In genomic region chr2:167060360-167060759, GRCm38 (mm10) we compare ENCODE assay signal across 8 mouse cellular contexts. TPM values are rescaled to one million over a fixed set of nuclear protein-coding genes. Genes with fewer than 3 reads are reported as not detected.
DNase-seq lines count a peak whose midpoint lies in the region; ATAC-seq lines count a peak whose summit lies in the region.

No protein-coding gene starts in this region.

- DNase-seq in kidney, postnatal 10 days = no peak
- DNase-seq in brain, adult 2 months (ENCODE audit: low read depth, low spot score) = peak; percentile 58
- peak; percentile 81 for DNase-seq in midbrain, embryonic 11.5 days (ENCODE audit: low spot score, missing footprints)
- no peak for DNase-seq in right cerebral cortex, postnatal 10 days (ENCODE audit: low spot score in 2 of 2)
- DNase-seq in urinary bladder, postnatal 14 days (ENCODE audit: low spot score) = no peak
- DNase-seq in thymus, adult 18-20 months = no peak

- no peaks in the 10 kb centered on the region for H3K27me3 ChIP-seq in kidney, embryonic 15.5 days
- no peaks in the 10 kb centered on the region for H3K27me3 ChIP-seq in midbrain, embryonic 11.5 days (ENCODE audit: control insufficient read depth, insufficient read depth, low read length)

- H3K4me2 ChIP-seq in kidney, embryonic 15.5 days = peak overlapping the region; percentile 79
- H3K4me2 ChIP-seq in midbrain, embryonic 11.5 days = no peak overlapping the region

- peak overlapping the region; percentile 88 for H3K27ac ChIP-seq in kidney, embryonic 15.5 days
- H3K27ac ChIP-seq in midbrain, embryonic 11.5 days (ENCODE audit: low read depth, low read length) = no peak overlapping the region

- peaks cover 50% of the 10 kb centered on the region for H3K4me1 ChIP-seq in kidney, embryonic 15.5 days
- peaks cover 14% of the 10 kb centered on the region for H3K4me1 ChIP-seq in midbrain, embryonic 11.5 days (ENCODE audit: control insufficient read depth, insufficient read depth, low read length)

- no peak for ATAC-seq in kidney, embryonic 15.5 days (replicated peaks; ENCODE audit: low FRiP score)
- ATAC-seq in granulocyte monocyte progenitor cell, adult 5-6 weeks (replicated peaks; ENCODE audit: poor library complexity, severe bottlenecking) = peak; percentile 49
- ATAC-seq in midbrain, embryonic 11.5 days (ENCODE audit: low FRiP score) = no peak

- peaks cover 41% of the 10 kb centered on the region for H3K36me3 ChIP-seq in kidney, embryonic 15.5 days
- H3K36me3 ChIP-seq in midbrain, embryonic 11.5 days (ENCODE audit: control insufficient read depth, insufficient read depth, low read length) = peaks cover 17% of the 10 kb centered on the region

- no peaks in the 10 kb centered on the region for H3K9me3 ChIP-seq in kidney, embryonic 15.5 days (replicated peaks)
- no peaks in the 10 kb centered on the region for H3K9me3 ChIP-seq in midbrain, embryonic 11.5 days (ENCODE audit: control insufficient read depth, low read length)

- H3K9ac ChIP-seq in kidney, embryonic 15.5 days = peak overlapping the region; percentile 91
- peak overlapping the region; percentile 30 for H3K9ac ChIP-seq in midbrain, embryonic 11.5 days (ENCODE audit: low read length)

- 53% methylated on average over 3 of the region's 3 CpGs for whole genome bisulfite sequencing in kidney, embryonic 15.5 days
- WGBS in midbrain, embryonic 11.5 days = 69% methylated on average over 3 of the region's 3 CpGs

- H3K4me3 ChIP-seq in kidney, embryonic 15.5 days (replicated peaks) = peak overlapping the region; percentile 17
- H3K4me3 ChIP-seq in midbrain, embryonic 11.5 days (ENCODE audit: low read depth, low read length) = no peak overlapping the region

RNA-seq across cellular contexts. Expression of gene Znfx1, which starts 2.5 kb away (rescaled TPM):
- polyA plus RNA-seq in kidney, embryonic 15.5 days (2015; fragmentation: Nextera tagmentation; extraction: Ambion mirVana) = 9.5 and 10.2 TPM in 2 replicates
- 25.4 and 28.2 TPM in 2 replicates for total RNA-seq in granulocyte monocyte progenitor cell, adult 5-6 weeks (2014; fragmentation: Nextera tagmentation)
- total RNA-seq in granulocyte monocyte progenitor cell, adult 5-6 weeks (2017) = 23.1 and 29.1 TPM in 2 replicates
- 5.4 and 5.5 TPM in 2 replicates for polyA plus RNA-seq in midbrain, embryonic 11.5 days (2014; fragmentation: Nextera tagmentation; extraction: Ambion mirVana)

RNA-seq across cellular contexts. Expression of gene Ddx27, which starts 45.4 kb away (rescaled TPM):
- 57.7 and 59.4 TPM in 2 replicates for polyA plus RNA-seq in kidney, embryonic 15.5 days (2015; fragmentation: Nextera tagmentation; extraction: Ambion mirVana)
- 61.9 and 68.6 TPM in 2 replicates for total RNA-seq in granulocyte monocyte progenitor cell, adult 5-6 weeks (2014; fragmentation: Nextera tagmentation)
- total RNA-seq in granulocyte monocyte progenitor cell, adult 5-6 weeks (2017) = 97.9 and 106 TPM in 2 replicates
- polyA plus RNA-seq in midbrain, embryonic 11.5 days (2014; fragmentation: Nextera tagmentation; extraction: Ambion mirVana) = 40.6 and 42.5 TPM in 2 replicates

Comparison
In these comparisons a context has a peak if more than half of its experiments do, and no peak if none do; other contexts are left out.
1. DNase-seq: peak in brain, adult 2 months (single experiment) and midbrain, embryonic 11.5 days (single experiment); none in kidney, postnatal 10 days (single experiment), right cerebral cortex, postnatal 10 days (0 of 2), urinary bladder, postnatal 14 days (single experiment) and thymus, adult 18-20 months (0 of 2).